Mouse (Mus musculus) gastrocnemius, postnatal 25 days (tissue): ENCODE measurements around the gene Top2a. TPM values are rescaled to one million over a fixed set of nuclear protein-coding genes. Genes with fewer than 3 reads are reported as not detected.

Experiments used
- DNase-seq: peaks from one replicate; pipeline ENCODE4 v3.0.0; 2022
- long read RNA-seq, 2 experiments: library from polyadenylated mRNA; stranded (forward); transcript quantifications; one replicate each; pipeline ENCODE4 v2.0.0; 2021
- total RNA-seq, 2 experiments: library from RNA; stranded (reverse); gene quantifications; 1 replicate in 1 of 2; 2 replicates in 1 of 2; pipeline ENCODE4 v1.2.3; 2021

Gene Top2a
- 1 to 10 TPM; 2.3 to 3.8 TPM for total RNA-seq
- long read RNA-seq, experiment 1, partial matches to known transcripts = 0 of 4 reads
- long read RNA-seq, experiment 1, other reads (novel, unspliced or antisense) = 4 of 4 reads
- long read RNA-seq, experiment 2, partial matches to known transcripts = 0 of 1 reads
- long read RNA-seq, experiment 2, other reads (novel, unspliced or antisense) = 1 of 1 reads

- peak; percentile 88 for DNase-seq
These were observed at the start of gene Top2a for GRCm38 (mm10) chr11:99023500-99024467. Gene Top2a, minus strand, starts transcription at chr11:99024189.

GRCm38 (mm10) chr11:99073781-99074180 is 49.8 kb upstream of the Top2a start:
- no peak for DNase-seq

GRCm38 (mm10) chr11:99071866-99072265 is 47.9 kb upstream of the Top2a start:
- no peak for DNase-seq

- DNase-seq = no peak
These were observed 44.5 kb upstream of the Top2a start for GRCm38 (mm10) chr11:99068455-99068854.

GRCm38 (mm10) chr11:99067591-99067990 is 43.6 kb upstream of the Top2a start:
- no peak for DNase-seq

- DNase-seq = peak; percentile 86
These were observed 42.0 kb upstream of the Top2a start for GRCm38 (mm10) chr11:99065979-99066378.

- no peak for DNase-seq
These were observed 41.4 kb upstream of the Top2a start for GRCm38 (mm10) chr11:99065353-99065752.

GRCm38 (mm10) chr11:99063406-99064131 is 39.6 kb upstream of the Top2a start:
- DNase-seq = no peak

- DNase-seq = no peak
These were observed 38.7 kb upstream of the Top2a start for GRCm38 (mm10) chr11:99062661-99063060.

- DNase-seq = no peak
These were observed 36.4 kb upstream of the Top2a start for GRCm38 (mm10) chr11:99060435-99060834.

- peak; percentile 48 for DNase-seq
These were observed 31.8 kb upstream of the Top2a start for GRCm38 (mm10) chr11:99055571-99056452.

- DNase-seq = no peak
These were observed 31.2 kb upstream of the Top2a start for GRCm38 (mm10) chr11:99055143-99055542.

- DNase-seq = peak; percentile 65
These were observed 23.7 kb upstream of the Top2a start for GRCm38 (mm10) chr11:99047643-99048042.

- DNase-seq = peak; percentile 88
These were observed 23.1 kb upstream of the Top2a start for GRCm38 (mm10) chr11:99047120-99047519.

GRCm38 (mm10) chr11:99045159-99045889 is 21.3 kb upstream of the Top2a start:
- DNase-seq = no peak

GRCm38 (mm10) chr11:99044306-99044705 is 20.3 kb upstream of the Top2a start:
- peak; percentile 67 for DNase-seq

GRCm38 (mm10) chr11:99043632-99044031 is 19.6 kb upstream of the Top2a start:
- DNase-seq = no peak

- DNase-seq = peak; percentile 49
These were observed 18.9 kb upstream of the Top2a start for GRCm38 (mm10) chr11:99042834-99043431.

GRCm38 (mm10) chr11:99041841-99042780 is 18.1 kb upstream of the Top2a start:
- no peak for DNase-seq
